Mouse (Mus musculus) forebrain, embryonic 10.5 days (tissue): Measurements from ENCODE around the gene Olfr748. TPM values are rescaled to one million over a fixed set of nuclear protein-coding genes. Genes with fewer than 3 reads are reported as not detected.
"Not testable (repeated sequence)": the region's sequence is repeated elsewhere in the genome, so short reads cannot be mapped to it uniquely, and the experiment has no call there.

Source experiments
- DNase-seq: peaks from one replicate; pipeline ENCODE4 v3.0.0-alpha.2; 2017; ENCODE audit warnings: low spot score; ENCODE audit errors: extremely low spot score
- H3K27ac ChIP-seq: fragments of 300-500 bp; sonication (generic); 2 replicates; pipeline ENCODE4 v1.5.1; 2016; ENCODE audit warnings: mild to moderate bottlenecking
- H3K27me3 ChIP-seq: fragments of 300-500 bp; sonication (generic); 2 replicates; pipeline ENCODE4 v1.6.1; 2016; ENCODE audit warnings: mild to moderate bottlenecking; ENCODE audit not compliant: poor library complexity, severe bottlenecking
- H3K36me3 ChIP-seq: fragments of 300-500 bp; sonication (generic); replicated peaks from 2 replicates; pipeline ENCODE4 v1.6.1; 2016; ENCODE audit warnings: mild to moderate bottlenecking, moderate library complexity
- H3K4me1 ChIP-seq: fragments of 300-500 bp; sonication (generic); 2 replicates; pipeline ENCODE4 v1.6.1; 2016
- H3K4me3 ChIP-seq: fragments of 300-500 bp; sonication (generic); 2 replicates; pipeline ENCODE4 v1.5.1; 2016; ENCODE audit warnings: mild to moderate bottlenecking, moderate library complexity
- H3K9me3 ChIP-seq: fragments of 300-500 bp; sonication (generic); 2 replicates; pipeline ENCODE4 v1.6.1; 2016; ENCODE audit warnings: mild to moderate bottlenecking, moderate library complexity
- WGBS: fragments of 180-500 bp; shearing (Covaris S2); methylation state at CpG from one replicate; pipeline ENCODE4 v1.1.7; 2016; 5-methylcytosine and 5-hydroxymethylcytosine counted together
- polyA plus RNA-seq: library from polyadenylated mRNA; unstranded; fragments of >200 nt; fragmentation: Nextera tagmentation; extraction: Ambion mirVana; gene quantifications from 2 replicates; pipeline ENCODE4 v1.2.1, GENCODE M21; 2016

The Olfr748 gene
- polyA plus RNA-seq = not detected in 2 replicates

GRCm38 (mm10) chr14:50707073-50707472 lies at the start of gene Olfr748:
Gene Olfr748 (plus strand): TSS chr14:50707373.
- Histone ChIP-seq H3K36me3 (no peaks in the 10 kb centered on the region), H3K9me3 (no peaks in the 10 kb centered on the region), H3K27ac (no peak within 1 kb of the TSS), H3K27me3 (no peaks in the 10 kb centered on the region), H3K4me3 (no peak within 1 kb of the TSS), H3K4me1 (no peaks in the 10 kb centered on the region)
- no peak for DNase-seq
- WGBS = 83% methylated on average over 1 of the region's 1 CpGs

DNA sequence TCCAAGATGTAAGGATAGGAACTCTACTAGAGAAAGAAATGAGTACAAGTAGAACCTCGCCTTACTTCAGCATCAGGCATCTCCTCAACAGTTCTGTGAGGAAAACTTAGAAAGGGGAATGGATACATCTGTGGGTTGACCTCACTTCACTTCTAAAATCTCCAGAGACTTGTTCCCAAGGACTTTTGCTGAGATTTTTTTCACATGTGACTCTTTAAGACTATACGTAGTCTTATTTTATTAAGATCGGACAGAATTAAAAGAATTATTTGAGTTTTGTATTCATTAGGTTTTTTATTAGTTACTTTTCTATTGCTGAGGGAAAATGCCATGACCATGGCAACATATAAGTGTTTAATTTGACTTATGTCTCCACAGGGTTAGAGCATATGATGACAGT lies 14.1 kb upstream of the Olfr748 start, which contains the start of gene Olfr747:
TSS of gene Olfr747 (minus strand) at position 101 of the 400 bp plus-strand sequence.
- Histone ChIP-seq H3K27me3 (no peaks in the 10 kb centered on the region), H3K9me3 (no peaks in the 10 kb centered on the region; the same call in 1 of the 2 replicates), H3K27ac (no peak within 1 kb of the TSS), H3K4me1 (no peaks in the 10 kb centered on the region), H3K4me3 (no peak within 1 kb of the TSS), H3K36me3 (no peaks in the 10 kb centered on the region)
- 87% methylated on average over 3 of the region's 3 CpGs for WGBS
- no peak for DNase-seq

GRCm38 (mm10) chr14:50719875-50720274 lies 12.7 kb downstream of the Olfr748 start:
- WGBS = 93% methylated on average over 15 of the region's 15 CpGs
- not testable (repeated sequence) for DNase-seq

DNA sequence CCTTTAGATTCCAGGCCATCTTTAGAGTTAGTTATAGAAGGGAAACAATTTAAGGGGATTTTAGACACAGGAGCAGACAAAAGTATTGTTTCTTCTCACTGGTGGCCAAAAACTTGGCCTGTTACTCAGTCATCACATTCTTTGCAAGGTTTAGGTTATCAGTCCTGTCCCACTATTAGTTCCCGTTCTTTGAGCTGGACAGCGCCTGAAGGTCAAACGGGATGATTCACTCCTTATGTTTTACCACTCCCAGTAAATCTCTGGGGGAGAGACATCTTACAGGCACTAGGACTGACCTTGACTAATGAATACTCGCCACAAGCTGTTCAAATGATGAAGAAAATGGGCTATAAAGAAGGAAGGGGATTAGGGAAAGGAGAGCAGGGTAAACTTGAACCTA lies 15.2 kb downstream of the Olfr748 start:
- H3K9me3 ChIP-seq = peaks cover 12% of the 10 kb centered on the region; the same call in 1 of the 2 replicates
- WGBS = 79% methylated on average over 4 of the region's 4 CpGs
- DNase-seq, H3K4me1 ChIP-seq, H3K36me3 ChIP-seq, H3K4me3 ChIP-seq, H3K27ac ChIP-seq, H3K27me3 ChIP-seq: not testable (repeated sequence)

More at GRCm38 (mm10) chr14:50719875-50720274, 12.7 kb downstream of the Olfr748 start:
- not testable (repeated sequence) for H3K4me3 ChIP-seq, H3K27me3 ChIP-seq, H3K27ac ChIP-seq, H3K36me3 ChIP-seq, H3K4me1 ChIP-seq
- peaks cover 19% of the 10 kb centered on the region; the same call in 1 of the 2 replicates for H3K9me3 ChIP-seq

DNA sequence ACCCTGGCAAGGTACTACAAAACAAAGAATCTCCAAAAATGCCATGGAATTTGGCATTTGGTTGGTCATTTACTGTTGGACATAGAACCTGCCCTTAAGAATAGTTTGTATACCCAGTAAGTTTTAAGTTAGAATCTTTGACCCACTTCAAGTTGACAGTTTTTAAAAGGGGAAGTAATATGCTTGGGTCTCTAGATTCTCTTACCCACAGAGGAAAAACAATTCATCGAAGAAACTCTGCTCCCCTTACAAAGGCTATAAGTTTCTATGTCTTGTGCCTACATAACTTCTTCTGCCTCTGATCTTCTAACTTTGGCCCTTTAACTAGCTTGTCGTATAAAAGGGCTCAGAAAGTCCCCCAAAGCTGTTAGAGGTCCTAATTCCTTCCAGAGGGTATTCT lies 33.2 kb downstream of the Olfr748 start:
- Histone ChIP-seq H3K36me3 (no peaks in the 10 kb centered on the region), H3K27me3 (no peaks in the 10 kb centered on the region), H3K9me3 (no peaks in the 10 kb centered on the region), H3K27ac (no peak overlapping the region), H3K4me3 (no peak overlapping the region), H3K4me1 (no peaks in the 10 kb centered on the region)
- 72% methylated on average over 2 of the region's 2 CpGs for WGBS
- no peak for DNase-seq

- H3K27ac ChIP-seq = no peak overlapping the region
- no peaks in the 10 kb centered on the region for H3K36me3 ChIP-seq
Measured at GRCm38 (mm10) chr14:50741584-50741983, 34.4 kb downstream of the Olfr748 start.

DNA sequence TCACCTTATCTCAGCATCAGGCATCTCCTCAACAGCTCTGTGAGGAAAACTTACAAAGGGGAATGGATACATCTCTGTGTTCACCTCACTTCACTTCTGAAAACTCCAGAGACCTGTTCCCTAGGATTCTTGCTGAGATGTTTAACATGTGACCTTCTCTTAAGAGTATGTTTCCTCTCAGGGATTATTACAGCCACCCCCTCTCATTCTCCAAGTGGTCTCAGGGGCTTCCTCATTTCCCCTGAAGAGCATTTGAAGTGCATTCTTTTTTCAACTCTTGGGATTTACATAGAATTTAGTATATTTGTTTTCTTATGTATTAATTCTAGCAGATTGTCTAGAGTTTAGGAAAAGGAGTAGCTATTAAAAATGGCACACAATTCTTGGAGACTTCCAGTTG lies 37.8 kb downstream of the Olfr748 start, which contains the start of gene Olfr749:
TSS of gene Olfr749 (minus strand) at position 101 of the 400 bp plus-strand sequence.
- DNase-seq = no peak
- H3K36me3 ChIP-seq = no peaks in the 10 kb centered on the region
- H3K27me3 ChIP-seq = no peaks in the 10 kb centered on the region
- no peak within 1 kb of the TSS for H3K4me3 ChIP-seq
- no peaks in the 10 kb centered on the region for H3K9me3 ChIP-seq
- H3K4me1 ChIP-seq = no peaks in the 10 kb centered on the region
- no peak within 1 kb of the TSS for H3K27ac ChIP-seq

More at GRCm38 (mm10) chr14:50741584-50741983, 34.4 kb downstream of the Olfr748 start:
- no peak for DNase-seq
- Histone ChIP-seq H3K27me3 (no peaks in the 10 kb centered on the region), H3K4me3 (no peak overlapping the region), H3K9me3 (no peaks in the 10 kb centered on the region), H3K4me1 (no peaks in the 10 kb centered on the region)
- 81% methylated on average over 2 of the region's 2 CpGs for WGBS

DNA sequence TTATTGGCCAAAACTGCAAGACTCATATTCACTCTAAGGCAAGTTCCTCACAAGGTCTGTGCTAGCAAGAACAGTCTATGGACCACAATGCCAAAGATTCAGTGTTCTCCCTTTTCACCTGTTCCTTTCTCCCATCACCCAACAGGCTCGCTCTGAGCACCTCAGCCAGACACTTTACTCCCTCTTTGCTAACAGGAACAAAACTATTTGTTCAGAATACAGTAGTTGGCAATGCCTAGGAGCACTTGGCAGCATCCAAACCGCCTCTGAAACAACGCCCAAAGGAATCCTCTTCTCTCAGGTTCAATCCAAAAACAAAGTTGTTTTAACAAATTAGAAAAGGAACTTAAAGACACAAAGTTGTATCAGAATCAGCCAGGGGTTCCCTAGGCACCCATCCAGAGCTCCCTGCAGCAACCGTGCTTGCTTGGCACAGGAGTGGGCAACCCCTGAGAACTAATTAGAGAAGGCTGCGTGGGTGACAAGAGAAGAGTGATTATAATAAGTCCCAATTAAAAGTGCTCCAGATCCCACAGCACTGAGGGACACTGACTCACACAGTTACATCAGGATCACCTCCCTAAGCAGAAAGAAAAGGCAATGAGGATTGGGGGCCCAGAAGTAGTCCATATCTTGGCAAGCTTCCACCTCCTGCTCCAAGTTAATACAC lies 51.4 kb downstream of the Olfr748 start:
- 76% methylated on average over 5 of the region's 5 CpGs for WGBS
- Histone ChIP-seq H3K4me3 (no peak overlapping the region), H3K27ac (no peak overlapping the region), H3K9me3 (no peaks in the 10 kb centered on the region), H3K4me1 (no peaks in the 10 kb centered on the region), H3K27me3 (no peaks in the 10 kb centered on the region), H3K36me3 (peaks cover 8% of the 10 kb centered on the region)
- no peak for DNase-seq

Other genes starting within 250 kb of the Olfr748 start
- gene Olfr741, start 234.6 kb upstream of the Olfr748 start, polyA plus RNA-seq = not detected in 2 replicates
- gene Olfr742, start 203.8 kb upstream of the Olfr748 start, polyA plus RNA-seq = not detected in 2 replicates
- not detected in 2 replicates for gene Olfr743, start 185.5 kb upstream of the Olfr748 start, polyA plus RNA-seq
- gene Olfr744, start 92.5 kb upstream of the Olfr748 start, polyA plus RNA-seq = not detected in 2 replicates
- not detected in 2 replicates for gene Olfr745, start 68.0 kb upstream of the Olfr748 start, polyA plus RNA-seq
- gene Olfr746, start 60.3 kb upstream of the Olfr748 start, polyA plus RNA-seq = not detected in 2 replicates
- not detected in 2 replicates for gene Olfr747, start 14.2 kb upstream of the Olfr748 start, polyA plus RNA-seq
- gene Olfr749, start 37.7 kb downstream of the Olfr748 start, polyA plus RNA-seq = not detected in 2 replicates
- 107 and 109 TPM in 2 replicates for gene Ttc5, start 78.1 kb downstream of the Olfr748 start, polyA plus RNA-seq
- gene Ccnb1ip1, start 100.4 kb downstream of the Olfr748 start, polyA plus RNA-seq = not detected in 2 replicates
- 76.7 and 84.4 TPM in 2 replicates for gene Parp2, start 100.5 kb downstream of the Olfr748 start, polyA plus RNA-seq
- 4.1 and 5.2 TPM in 2 replicates for gene Tep1, start 163.2 kb downstream of the Olfr748 start, polyA plus RNA-seq
- 0.09 and 0.14 TPM in 2 replicates for gene Klhl33, start 190.1 kb downstream of the Olfr748 start, polyA plus RNA-seq
- gene Osgep, start 217.5 kb downstream of the Olfr748 start, polyA plus RNA-seq = 190 and 197 TPM in 2 replicates
- gene Apex1, start 217.6 kb downstream of the Olfr748 start, polyA plus RNA-seq = 503 and 517 TPM in 2 replicates
- gene Pip4p1, start 223.5 kb downstream of the Olfr748 start, polyA plus RNA-seq = 44.8 and 45.3 TPM in 2 replicates
- 82.4 and 83.6 TPM in 2 replicates for gene Pnp, start 223.7 kb downstream of the Olfr748 start, polyA plus RNA-seq
- gene Gm49342, start 237.1 kb downstream of the Olfr748 start, polyA plus RNA-seq = not detected in 2 replicates
- gene Pnp2, start 248.6 kb downstream of the Olfr748 start, polyA plus RNA-seq = 0.73 and 1.3 TPM in 2 replicates